Mouse (Mus musculus): ENCODE data around the gene Ackr2. TPM values are rescaled to one million over a fixed set of nuclear protein-coding genes. Genes with fewer than 3 reads are reported as not detected.

The Ackr2 gene
- 1.5 TPM in 1 of 2 replicates, not detected in the other for polyA plus RNA-seq (2012; ENCODE audit: insufficient read depth, low replicate concordance)

DNA sequence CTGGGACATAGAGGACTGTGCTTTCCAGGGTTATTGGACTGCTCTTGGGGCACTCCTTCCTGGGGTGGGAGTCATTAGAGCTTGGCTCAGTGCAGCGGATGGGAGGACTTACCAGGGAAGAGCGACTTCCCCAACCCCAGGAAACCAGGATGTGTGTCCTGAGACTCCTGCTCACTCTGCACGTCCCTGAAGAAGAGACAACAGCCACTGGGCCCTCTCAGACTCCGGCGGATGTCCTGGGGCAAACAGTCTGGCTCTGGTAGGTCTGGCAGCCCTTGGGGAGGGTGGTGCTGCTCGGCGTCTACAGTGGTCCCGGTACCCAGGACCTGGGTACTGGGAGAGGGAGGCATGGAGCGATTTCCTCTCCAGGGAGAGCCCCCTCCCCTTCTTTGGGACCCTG, at the start of gene Ackr2:
TSS of gene Ackr2 (plus strand) at position 111 of the 400 bp plus-strand sequence.
- H3K4me1 ChIP-seq: peaks cover 82% of the 10 kb centered on the region
- no peak for TF ChIP-seq FLI1 (IDR thresholded peaks at IDR 0.05; ENCODE audit: low read length)
- TF ChIP-seq GATA1 (IDR thresholded peaks at IDR 0.05; ENCODE audit: borderline replicate concordance, low read length): no peak
- H3K4me3 ChIP-seq (replicated peaks): no peak within 1 kb of the TSS
- no peaks in the 10 kb centered on the region for H3K9me3 ChIP-seq
- peaks cover 29% of the 10 kb centered on the region for H3K27me3 ChIP-seq (replicated peaks)
- no peaks in the 10 kb centered on the region for H3K36me3 ChIP-seq (replicated peaks; ENCODE audit: low read length)

DNA sequence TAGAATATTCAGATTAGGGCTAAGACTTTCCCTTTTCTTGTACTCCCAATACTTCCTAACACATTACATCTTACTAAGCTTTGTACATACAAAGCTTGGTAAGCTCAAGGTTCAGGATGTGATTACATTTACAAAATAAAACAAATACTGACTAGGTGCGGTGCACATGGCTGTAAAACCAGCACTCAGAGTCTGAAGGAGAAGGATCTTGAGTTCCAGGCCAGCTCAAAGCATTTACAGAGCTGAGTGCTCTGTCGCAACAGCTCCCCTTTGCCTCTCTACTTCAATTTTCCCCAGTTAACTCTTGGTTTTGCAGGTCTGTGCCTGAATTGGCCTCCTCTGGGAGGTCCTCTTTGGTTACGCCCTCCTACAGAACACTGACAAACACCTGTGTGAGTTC, 43.9 kb upstream of the Ackr2 start:
- H3K9me3 ChIP-seq: no peaks in the 10 kb centered on the region
- TF ChIP-seq FLI1 (IDR thresholded peaks at IDR 0.05; ENCODE audit: low read length) (no peak), GATA1 (IDR thresholded peaks at IDR 0.05; ENCODE audit: borderline replicate concordance, low read length) (no peak)
- no peak overlapping the region for H3K4me3 ChIP-seq (replicated peaks)
- H3K27me3 ChIP-seq (replicated peaks): no peaks in the 10 kb centered on the region
- H3K4me1 ChIP-seq: peaks cover 44% of the 10 kb centered on the region
- H3K36me3 ChIP-seq (replicated peaks; ENCODE audit: low read length): peaks cover 63% of the 10 kb centered on the region

DNA sequence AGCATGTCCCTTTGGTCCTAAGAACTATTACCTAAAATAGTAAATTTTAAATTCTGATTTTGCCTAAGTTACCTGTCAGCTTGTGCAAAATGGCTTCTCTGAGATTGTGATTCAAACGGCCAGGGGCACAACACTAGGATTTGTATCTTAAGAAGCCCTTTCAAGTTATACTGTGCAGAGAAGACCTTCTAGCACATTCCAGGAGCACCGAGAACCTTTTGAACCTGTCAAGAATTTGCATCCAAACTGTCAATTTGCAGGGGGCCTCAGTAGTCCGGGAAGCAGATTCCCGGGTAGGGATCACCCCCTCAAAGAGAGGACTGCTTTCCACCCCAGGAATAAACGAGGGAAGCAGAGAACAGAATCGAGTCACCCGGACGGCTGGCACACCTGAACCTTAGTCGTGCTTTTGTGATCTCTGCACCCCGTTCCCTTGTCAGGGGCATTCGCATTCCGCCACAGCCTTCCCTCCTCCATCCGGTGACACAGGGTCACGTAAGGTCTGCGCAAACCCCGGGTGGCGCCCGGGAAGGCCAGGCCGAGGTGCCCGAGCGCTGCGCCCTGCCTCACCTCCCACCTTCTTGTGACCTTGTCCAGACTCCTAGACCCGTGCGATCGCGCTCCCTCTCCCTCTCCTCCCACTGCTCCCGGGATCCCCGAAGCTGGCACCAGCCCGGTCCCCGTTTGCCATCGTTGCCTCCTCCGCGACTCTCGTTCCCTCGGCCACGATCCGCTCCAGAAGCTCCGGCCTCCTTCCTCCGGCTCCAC, 41.3 kb upstream of the Ackr2 start:
- H3K4me3 ChIP-seq (replicated peaks): peak overlapping the region; percentile 99
- H3K4me1 ChIP-seq: peaks cover 44% of the 10 kb centered on the region
- H3K36me3 ChIP-seq (replicated peaks; ENCODE audit: low read length): peaks cover 41% of the 10 kb centered on the region
- H3K27me3 ChIP-seq (replicated peaks): no peaks in the 10 kb centered on the region
- no peak for TF ChIP-seq GATA1 (IDR thresholded peaks at IDR 0.05; ENCODE audit: borderline replicate concordance, low read length)
- TF ChIP-seq FLI1 (IDR thresholded peaks at IDR 0.05; ENCODE audit: low read length): no peak
- H3K9me3 ChIP-seq: no peaks in the 10 kb centered on the region

DNA sequence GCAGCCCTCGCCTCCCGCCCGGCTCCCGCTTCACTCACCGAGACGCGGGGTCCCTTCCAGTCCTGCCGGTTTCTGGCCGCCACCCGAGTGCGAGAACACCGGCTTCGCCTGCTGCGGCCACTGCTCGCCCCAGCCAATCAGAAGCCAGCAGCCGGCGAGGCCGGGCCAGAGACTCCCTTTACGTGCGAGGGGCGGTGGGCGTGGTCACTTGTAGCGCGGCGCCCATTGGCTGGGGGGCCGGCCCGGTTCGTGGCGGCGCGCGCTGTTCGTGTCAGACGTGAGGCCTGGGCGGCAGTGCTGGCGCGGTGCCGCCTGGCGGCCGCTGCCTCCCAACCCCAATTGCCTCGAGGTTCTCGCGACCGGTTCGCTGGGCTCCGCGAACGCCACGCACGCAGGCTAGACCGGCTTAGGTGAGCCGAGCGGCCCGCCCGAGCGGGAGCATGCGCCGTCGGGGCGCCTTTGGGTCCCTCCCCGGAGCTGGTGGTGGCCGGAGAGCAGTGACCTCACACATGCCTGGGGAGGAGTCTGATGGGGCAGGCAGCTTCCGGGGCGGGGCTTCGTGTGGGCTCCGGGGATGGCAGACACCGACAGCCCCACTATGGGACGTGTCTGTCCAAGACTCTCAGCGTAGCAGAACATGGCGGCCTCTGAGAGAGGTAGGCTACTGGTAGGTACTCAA, 40.5 kb upstream of the Ackr2 start:
- Histone ChIP-seq H3K4me1 (peaks cover 44% of the 10 kb centered on the region), H3K9me3 (no peaks in the 10 kb centered on the region), H3K4me3 (replicated peaks) (peak overlapping the region; percentile 99), H3K27me3 (replicated peaks) (no peaks in the 10 kb centered on the region), H3K36me3 (replicated peaks; ENCODE audit: low read length) (peaks cover 33% of the 10 kb centered on the region)
- TF ChIP-seq GATA1 (IDR thresholded peaks at IDR 0.05; ENCODE audit: borderline replicate concordance, low read length) (no peak), FLI1 (IDR thresholded peaks at IDR 0.05; ENCODE audit: low read length) (peak; percentile 15; the same call in 1 of the 2 replicates)

DNA sequence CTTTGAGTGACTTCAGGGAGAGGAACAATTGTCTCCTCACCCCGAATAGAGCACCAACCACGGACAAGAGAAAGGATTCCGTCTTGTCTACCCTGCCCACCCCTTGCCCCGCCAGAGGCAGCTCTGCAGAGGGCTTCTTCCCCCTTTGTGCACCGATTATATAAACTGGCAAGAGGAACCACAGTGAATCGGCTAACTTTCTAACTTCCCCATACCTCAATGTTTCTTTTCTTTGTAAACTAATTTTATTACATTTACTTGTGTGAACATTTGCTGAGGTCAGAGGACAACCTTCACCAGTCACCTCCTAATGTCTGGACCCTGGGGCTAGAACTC, 40.0 kb upstream of the Ackr2 start, which contains the start of gene Higd1a:
TSS of gene Higd1a (minus strand) at position 210 of the 336 bp plus-strand sequence.
- Histone ChIP-seq H3K27me3 (replicated peaks) (no peaks in the 10 kb centered on the region), H3K9me3 (no peaks in the 10 kb centered on the region), H3K4me3 (replicated peaks) (peak within 1 kb of the TSS; percentile 99), H3K4me1 (peaks cover 41% of the 10 kb centered on the region), H3K36me3 (replicated peaks; ENCODE audit: low read length) (peaks cover 28% of the 10 kb centered on the region)
- TF ChIP-seq FLI1 (IDR thresholded peaks at IDR 0.05; ENCODE audit: low read length) (no peak), GATA1 (IDR thresholded peaks at IDR 0.05; ENCODE audit: borderline replicate concordance, low read length) (no peak)

DNA sequence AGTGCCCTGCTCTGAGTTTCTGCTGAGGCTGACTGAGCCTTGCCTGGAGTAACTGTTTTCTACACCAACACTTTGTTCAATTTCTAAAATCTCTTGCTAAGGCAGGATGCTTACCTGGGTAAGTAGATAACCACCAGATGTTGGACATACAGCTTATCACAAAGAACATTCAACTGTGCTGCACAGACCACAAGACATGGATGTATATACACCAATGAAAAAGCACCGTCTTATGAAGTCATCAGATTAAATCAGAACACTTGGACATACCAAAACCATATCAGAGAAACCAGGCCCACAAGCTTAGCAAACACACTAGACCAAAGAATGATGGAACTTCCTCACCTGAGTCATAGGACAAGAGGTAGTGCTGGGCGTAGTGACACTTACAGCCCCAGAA, 38.8 kb upstream of the Ackr2 start:
- Histone ChIP-seq H3K4me3 (replicated peaks) (no peak overlapping the region), H3K4me1 (peaks cover 29% of the 10 kb centered on the region), H3K9me3 (no peaks in the 10 kb centered on the region), H3K36me3 (replicated peaks; ENCODE audit: low read length) (peaks cover 16% of the 10 kb centered on the region), H3K27me3 (replicated peaks) (no peaks in the 10 kb centered on the region)
- TF ChIP-seq GATA1 (IDR thresholded peaks at IDR 0.05; ENCODE audit: borderline replicate concordance, low read length): no peak
- no peak for TF ChIP-seq FLI1 (IDR thresholded peaks at IDR 0.05; ENCODE audit: low read length)

DNA sequence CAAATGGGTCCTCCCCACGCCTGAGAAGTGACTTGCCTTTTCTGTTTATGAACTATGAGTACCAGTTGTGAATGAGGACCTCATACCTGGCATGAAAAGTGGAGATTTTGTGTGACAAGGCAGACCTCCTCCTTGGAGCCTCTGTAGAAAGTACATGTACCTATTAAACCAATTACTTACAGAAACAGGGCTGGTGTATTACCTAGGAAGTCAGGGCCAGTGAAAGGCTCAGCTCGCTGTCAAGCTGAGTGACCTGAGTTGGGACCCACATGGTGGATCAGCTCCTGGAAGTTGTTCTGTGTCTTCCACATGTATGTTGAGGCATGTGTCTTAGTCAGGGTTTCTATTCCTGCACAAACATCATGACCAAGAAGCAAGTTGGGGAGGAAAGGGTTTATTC, 37.2 kb upstream of the Ackr2 start:
- H3K27me3 ChIP-seq (replicated peaks): no peaks in the 10 kb centered on the region
- no peak for TF ChIP-seq FLI1 (IDR thresholded peaks at IDR 0.05; ENCODE audit: low read length)
- no peak for TF ChIP-seq GATA1 (IDR thresholded peaks at IDR 0.05; ENCODE audit: borderline replicate concordance, low read length)
- H3K4me1 ChIP-seq: peaks cover 19% of the 10 kb centered on the region
- no peak overlapping the region for H3K4me3 ChIP-seq (replicated peaks)
- H3K36me3 ChIP-seq (replicated peaks; ENCODE audit: low read length): peaks cover 5% of the 10 kb centered on the region
- H3K9me3 ChIP-seq: no peaks in the 10 kb centered on the region

DNA sequence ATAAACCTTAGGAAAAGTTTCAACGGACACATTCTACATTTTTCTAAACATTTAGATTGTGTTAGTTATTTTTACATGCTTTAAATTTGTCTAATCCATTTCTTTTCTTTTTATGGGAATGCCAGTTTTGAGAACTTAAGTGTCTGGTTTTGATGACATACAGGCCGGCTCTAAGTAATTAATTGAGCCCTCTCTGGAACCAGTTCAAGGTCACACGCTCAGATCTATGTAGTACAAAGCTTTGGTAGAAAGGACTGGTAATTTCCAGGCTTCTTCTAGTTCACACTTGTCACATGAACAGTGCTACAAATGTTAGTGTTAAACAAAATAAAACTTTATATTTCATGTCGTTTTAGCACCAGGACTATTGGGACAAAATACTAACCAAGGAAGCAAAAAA, 33.3 kb upstream of the Ackr2 start:
- no peak for TF ChIP-seq FLI1 (IDR thresholded peaks at IDR 0.05; ENCODE audit: low read length)
- no peak for TF ChIP-seq GATA1 (IDR thresholded peaks at IDR 0.05; ENCODE audit: borderline replicate concordance, low read length)
- no peak overlapping the region for H3K4me3 ChIP-seq (replicated peaks)
- no peaks in the 10 kb centered on the region for H3K9me3 ChIP-seq
- peaks cover 16% of the 10 kb centered on the region for H3K27me3 ChIP-seq (replicated peaks)
- H3K4me1 ChIP-seq: peaks cover 18% of the 10 kb centered on the region
- H3K36me3 ChIP-seq (replicated peaks; ENCODE audit: low read length): no peaks in the 10 kb centered on the region

DNA sequence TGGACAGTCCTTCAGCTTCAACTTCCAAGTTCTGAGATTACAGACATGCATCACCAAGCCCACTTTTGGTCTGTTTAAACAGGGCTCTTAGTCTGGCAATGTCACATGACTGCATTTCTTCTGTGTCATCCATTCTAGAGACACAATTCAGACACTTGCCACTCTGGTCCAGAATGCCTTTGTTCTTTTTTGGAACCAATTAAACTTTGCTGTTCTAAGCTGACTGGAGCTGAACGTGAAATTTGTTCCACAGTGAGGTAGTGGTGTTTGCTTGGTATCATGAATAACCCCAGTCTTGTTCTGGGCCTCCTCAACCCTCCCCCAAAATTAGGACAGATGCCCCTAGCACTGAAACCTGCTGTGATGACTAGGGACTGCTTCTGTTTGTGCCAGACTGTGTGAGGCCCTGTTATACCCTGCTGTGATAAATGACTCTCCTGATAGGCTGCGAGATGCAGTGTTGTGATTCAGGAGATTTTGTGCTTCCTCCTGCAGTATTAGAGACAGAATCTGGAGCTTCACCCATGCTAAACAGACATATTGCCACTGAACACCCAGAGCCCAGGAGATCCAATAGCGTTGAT, 32.6 kb upstream of the Ackr2 start:
- no peak overlapping the region for H3K4me3 ChIP-seq (replicated peaks)
- H3K27me3 ChIP-seq (replicated peaks): peaks cover 21% of the 10 kb centered on the region
- no peaks in the 10 kb centered on the region for H3K36me3 ChIP-seq (replicated peaks; ENCODE audit: low read length)
- H3K4me1 ChIP-seq: peaks cover 18% of the 10 kb centered on the region
- TF ChIP-seq GATA1 (IDR thresholded peaks at IDR 0.05; ENCODE audit: borderline replicate concordance, low read length): no peak
- no peaks in the 10 kb centered on the region for H3K9me3 ChIP-seq

DNA sequence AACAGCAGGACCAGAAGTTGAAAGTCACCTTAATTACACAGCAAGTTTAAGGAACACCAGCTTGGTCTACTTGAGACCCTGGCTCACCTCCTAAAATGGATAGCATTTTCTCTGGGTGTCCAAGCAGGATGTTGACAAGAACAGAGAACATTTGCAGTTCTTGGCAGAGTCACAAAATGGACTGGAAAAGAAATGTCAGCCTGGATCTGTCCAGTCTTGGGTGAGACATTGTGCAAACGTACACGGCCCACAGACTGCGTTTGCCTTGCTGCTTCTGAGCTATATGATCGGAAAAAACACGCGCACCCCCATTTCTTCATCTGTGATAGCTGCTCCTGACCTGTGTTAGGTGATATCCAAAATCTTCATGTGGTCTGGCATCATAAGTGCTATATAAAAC, 30.5 kb upstream of the Ackr2 start:
- peaks cover 24% of the 10 kb centered on the region for H3K4me1 ChIP-seq
- H3K4me3 ChIP-seq (replicated peaks): no peak overlapping the region
- no peaks in the 10 kb centered on the region for H3K36me3 ChIP-seq (replicated peaks; ENCODE audit: low read length)
- TF ChIP-seq GATA1 (IDR thresholded peaks at IDR 0.05; ENCODE audit: borderline replicate concordance, low read length) (no peak), FLI1 (IDR thresholded peaks at IDR 0.05; ENCODE audit: low read length) (no peak)
- H3K9me3 ChIP-seq: no peaks in the 10 kb centered on the region
- H3K27me3 ChIP-seq (replicated peaks): peaks cover 24% of the 10 kb centered on the region
